21 mouse cellular contexts compared by ENCODE assay signal in the genomic region with DNA sequence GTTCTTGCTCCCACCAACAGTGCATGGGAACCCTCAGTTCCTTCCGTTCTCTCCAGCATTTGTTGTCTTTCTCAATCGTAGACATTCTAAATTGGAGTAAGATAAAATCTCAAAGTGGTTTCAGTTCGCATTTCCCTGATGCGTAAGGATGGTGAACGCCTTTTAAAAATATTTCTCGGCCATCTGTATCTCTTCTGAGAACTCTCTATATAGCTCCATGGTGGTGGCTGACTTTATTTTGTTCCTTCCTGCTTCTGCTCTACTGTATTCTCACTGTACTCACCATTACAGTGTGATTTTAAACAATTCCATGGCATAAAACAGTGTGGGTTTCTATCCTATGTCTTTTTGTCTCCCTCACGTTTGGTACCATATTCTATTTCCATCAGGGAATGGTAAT. TPM values are rescaled to one million over a fixed set of nuclear protein-coding genes. Genes with fewer than 3 reads are reported as not detected.
DNase-seq lines count a peak whose midpoint lies in the region; ATAC-seq and TF ChIP-seq lines count a peak whose summit lies in the region.
"Had no signal": no experiment of that assay in that cellular context is flagged by ENCODE, and none has a peak within 500 bp of the region (broad histone marks: within the 10 kb centered on the region; RNA-seq: fewer than 3 reads in every experiment).

No protein-coding gene starts in this region.

- ATAC-seq in frontal cortex, adult (ENCODE audit: low TSS enrichment): peak; percentile 58
- ATAC-seq: forebrain, embryonic 13.5 days; forebrain, embryonic 16.5 days had no signal

- DNase-seq in frontal cortex, postnatal 14 days (ENCODE audit: low spot score in 2 of 2): no peak
- DNase-seq in left cerebral cortex, adult 2 months (ENCODE audit: extremely low spot score in 1 of 2, low spot score in 2 of 2): no peak
- no peak for DNase-seq in left cerebral cortex, postnatal 36 days (ENCODE audit: low spot score in 2 of 2)
- DNase-seq in brain, adult 2 months (ENCODE audit: low read depth, low spot score): peak; percentile 33
- no peak for DNase-seq in thymus, adult 18-20 months
- DNase-seq: adrenal gland, adult 2 months; adrenal gland, postnatal 10 days; adrenal gland, postnatal 25 days; cerebellum, adult 11-12 months; cerebellum, adult 2 months; cerebellum, adult 9-10 months; cerebellum, postnatal 10 days; cerebellum, postnatal 25 days had no signal

- intact Hi-C loops in left cerebral cortex, adult 2 months (cut with DNase I): loop anchor here (1.0 to 5.0 kb wide), 2 partner anchors 126 to 293 kb away; no protein-coding TSS in a partner anchor
- intact Hi-C loops in left cerebral cortex, postnatal 36 days (cut with DNase I): loop anchor here (2.0 to 10.0 kb wide), 3 partner anchors 21 to 125 kb away; no protein-coding TSS in a partner anchor

- TF ChIP-seq CTCF in left cerebral cortex, adult 2 months (IDR thresholded peaks at IDR 0.05): no peak

- H3K27ac ChIP-seq in left cerebral cortex, adult 2 months: peak overlapping the region; percentile 54; the same call in 1 of the 2 replicates
- H3K27ac ChIP-seq: embryonic facial prominence, embryonic 10.5 days; embryonic facial prominence, embryonic 12.5 days; forebrain, embryonic 13.5 days had no signal

- H3K4me3 ChIP-seq in left cerebral cortex, adult 2 months: no peak overlapping the region
- H3K4me3 ChIP-seq: embryonic facial prominence, embryonic 10.5 days; embryonic facial prominence, embryonic 12.5 days; forebrain, embryonic 13.5 days had no signal

RNA-seq across cellular contexts. Expression of a gene that starts 23.9 kb away (rescaled TPM):
- total RNA-seq in left cerebral cortex, adult 2 months (2021): 100 to 1,000 TPM; 122 to 130 TPM
- 100 to 1,000 TPM; 114 to 136 TPM for total RNA-seq in left cerebral cortex, postnatal 36 days (2021)

RNA-seq across cellular contexts. Expression of a gene that starts 26.3 kb away (rescaled TPM):
- total RNA-seq in left cerebral cortex, adult 2 months (2021): not detected
- not detected for total RNA-seq in left cerebral cortex, postnatal 36 days (2021)
- total RNA-seq: adrenal gland, adult 2 months; adrenal gland, postnatal 10 days; adrenal gland, postnatal 25 days; adrenal gland, postnatal 4 days; ES-E14; MEL had no signal
